Mouse (Mus musculus): Measurements from ENCODE around the gene Thada. TPM values are rescaled to one million over a fixed set of nuclear protein-coding genes. Genes with fewer than 3 reads are reported as not detected.

The Thada gene
- total and polyA plus RNA-seq, 2 experiments from 2014 or later: 3.3 to 15.7 TPM

GRCm38 (mm10) chr17:84195835-84196234 lies 270.2 kb downstream of the Thada start:
- H3K4me3 ChIP-seq (ENCODE audit: low read length): no peak overlapping the region
- WGBS: 87% methylated on average over 3 of the region's 3 CpGs
- no peak overlapping the region for H3K4me2 ChIP-seq (ENCODE audit: low read depth, low read length)
- no peaks in the 10 kb centered on the region for H3K9me3 ChIP-seq (ENCODE audit: low read length)
- H3K36me3 ChIP-seq (ENCODE audit: insufficient read depth, low read length): no peaks in the 10 kb centered on the region
- no peak overlapping the region for H3K27ac ChIP-seq
- no peak for TF ChIP-seq CTCF (IDR thresholded peaks at IDR 0.05; ENCODE audit: low read depth)
- H3K9ac ChIP-seq (replicated peaks; ENCODE audit: low read length): no peak overlapping the region
- DNase-seq (ENCODE audit: low spot score) (no peak), ATAC-seq (no peak)
- no peaks in the 10 kb centered on the region for H3K4me1 ChIP-seq (ENCODE audit: insufficient read depth, low read length)
- H3K27me3 ChIP-seq (ENCODE audit: insufficient read depth, low read length): no peaks in the 10 kb centered on the region

GRCm38 (mm10) chr17:84195003-84195395 lies 271.0 kb downstream of the Thada start:
- ATAC-seq (no peak), DNase-seq (ENCODE audit: low spot score) (no peak)
- Histone ChIP-seq H3K27ac (no peak overlapping the region), H3K36me3 (ENCODE audit: insufficient read depth, low read length) (no peaks in the 10 kb centered on the region), H3K9ac (replicated peaks; ENCODE audit: low read length) (no peak overlapping the region), H3K4me2 (ENCODE audit: low read depth, low read length) (no peak overlapping the region), H3K27me3 (ENCODE audit: insufficient read depth, low read length) (no peaks in the 10 kb centered on the region), H3K4me1 (ENCODE audit: insufficient read depth, low read length) (no peaks in the 10 kb centered on the region), H3K9me3 (ENCODE audit: low read length) (no peaks in the 10 kb centered on the region), H3K4me3 (ENCODE audit: low read length) (no peak overlapping the region)
- TF ChIP-seq CTCF (IDR thresholded peaks at IDR 0.05; ENCODE audit: low read depth): peak; percentile 28; the same call in 1 of the 2 replicates
- 61% methylated on average over 4 of the region's 4 CpGs for WGBS

DNA sequence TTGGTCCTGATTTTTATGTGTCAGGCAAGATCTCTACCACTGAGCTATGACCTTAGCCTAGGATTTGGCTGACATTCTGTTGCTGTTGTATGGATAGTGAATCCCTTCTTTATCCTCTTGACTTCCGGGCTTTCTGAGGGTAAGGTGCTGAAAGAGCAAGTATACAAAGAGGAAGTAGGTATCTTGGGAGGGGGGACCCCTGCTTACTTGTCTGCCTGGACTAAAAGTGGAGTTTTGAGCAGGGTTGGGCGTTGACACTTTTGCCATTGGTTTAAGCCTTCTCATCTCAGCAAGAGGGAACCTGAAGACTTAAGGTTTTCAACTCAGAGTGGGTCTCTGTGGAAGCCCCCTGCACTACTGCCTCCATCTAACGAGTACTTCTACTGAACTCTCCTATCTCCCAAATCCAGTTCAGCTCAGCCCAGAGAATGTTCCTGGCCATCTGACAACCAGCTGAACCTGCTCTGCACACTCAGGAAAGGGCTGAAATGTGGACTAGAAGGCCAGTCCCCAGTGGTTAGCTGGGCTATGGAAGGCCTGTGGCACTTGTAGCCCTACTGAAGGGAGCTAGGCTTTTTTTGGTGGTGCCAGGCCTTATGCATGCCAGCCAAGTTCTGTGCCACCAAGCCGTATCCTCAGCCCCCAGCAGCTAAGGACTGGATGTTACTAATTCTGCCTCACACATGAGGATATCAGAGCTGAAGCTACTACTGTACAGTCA lies 271.6 kb downstream of the Thada start:
- DNase-seq (ENCODE audit: low spot score): no peak
- Histone ChIP-seq H3K4me2 (ENCODE audit: low read depth, low read length) (no peak overlapping the region), H3K9me3 (ENCODE audit: low read length) (no peaks in the 10 kb centered on the region), H3K4me1 (ENCODE audit: insufficient read depth, low read length) (no peaks in the 10 kb centered on the region), H3K9ac (replicated peaks; ENCODE audit: low read length) (no peak overlapping the region), H3K27ac (no peak overlapping the region), H3K27me3 (ENCODE audit: insufficient read depth, low read length) (no peaks in the 10 kb centered on the region), H3K36me3 (ENCODE audit: insufficient read depth, low read length) (no peaks in the 10 kb centered on the region), H3K4me3 (ENCODE audit: low read length) (no peak overlapping the region)
- no peak for ATAC-seq
- 85% methylated on average over 4 of the region's 4 CpGs for WGBS
- TF ChIP-seq CTCF (IDR thresholded peaks at IDR 0.05; ENCODE audit: low read depth): no peak

- H3K4me3 ChIP-seq (ENCODE audit: low read length): no peak overlapping the region
- no peaks in the 10 kb centered on the region for H3K9me3 ChIP-seq (ENCODE audit: low read length)
- WGBS: 83% methylated on average over 9 of the region's 9 CpGs
- no peaks in the 10 kb centered on the region for H3K4me1 ChIP-seq (ENCODE audit: insufficient read depth, low read length)
- ATAC-seq (no peak), DNase-seq (ENCODE audit: low spot score) (no peak)
- no peaks in the 10 kb centered on the region for H3K36me3 ChIP-seq (ENCODE audit: insufficient read depth, low read length)
- H3K27me3 ChIP-seq (ENCODE audit: insufficient read depth, low read length): no peaks in the 10 kb centered on the region
- no peak overlapping the region for H3K9ac ChIP-seq (replicated peaks; ENCODE audit: low read length)
- no peak overlapping the region for H3K27ac ChIP-seq
- H3K4me2 ChIP-seq (ENCODE audit: low read depth, low read length): no peak overlapping the region
- no peak for TF ChIP-seq CTCF (IDR thresholded peaks at IDR 0.05; ENCODE audit: low read depth)
These were observed 272.6 kb downstream of the Thada start for GRCm38 (mm10) chr17:84193411-84193810.

GRCm38 (mm10) chr17:84191946-84192345 lies 274.1 kb downstream of the Thada start:
- WGBS: 93% methylated on average over 4 of the region's 4 CpGs
- no peak overlapping the region for H3K27ac ChIP-seq
- H3K9me3 ChIP-seq (ENCODE audit: low read length): no peaks in the 10 kb centered on the region
- H3K27me3 ChIP-seq (ENCODE audit: insufficient read depth, low read length): no peaks in the 10 kb centered on the region
- H3K4me3 ChIP-seq (ENCODE audit: low read length): no peak overlapping the region
- no peak overlapping the region for H3K9ac ChIP-seq (replicated peaks; ENCODE audit: low read length)
- no peaks in the 10 kb centered on the region for H3K4me1 ChIP-seq (ENCODE audit: insufficient read depth, low read length)
- no peaks in the 10 kb centered on the region for H3K36me3 ChIP-seq (ENCODE audit: insufficient read depth, low read length)
- TF ChIP-seq CTCF (IDR thresholded peaks at IDR 0.05; ENCODE audit: low read depth): no peak
- DNase-seq (ENCODE audit: low spot score) (no peak), ATAC-seq (no peak)
- H3K4me2 ChIP-seq (ENCODE audit: low read depth, low read length): no peak overlapping the region

GRCm38 (mm10) chr17:84190885-84191284 lies 275.1 kb downstream of the Thada start:
- DNase-seq (ENCODE audit: low spot score): peak; percentile 91
- Histone ChIP-seq H3K27me3 (ENCODE audit: insufficient read depth, low read length) (no peaks in the 10 kb centered on the region), H3K36me3 (ENCODE audit: insufficient read depth, low read length) (no peaks in the 10 kb centered on the region), H3K9ac (replicated peaks; ENCODE audit: low read length) (no peak overlapping the region), H3K9me3 (ENCODE audit: low read length) (no peaks in the 10 kb centered on the region), H3K4me2 (ENCODE audit: low read depth, low read length) (no peak overlapping the region), H3K27ac (no peak overlapping the region), H3K4me3 (ENCODE audit: low read length) (no peak overlapping the region), H3K4me1 (ENCODE audit: insufficient read depth, low read length) (no peaks in the 10 kb centered on the region)
- 28% methylated on average over 8 of the region's 8 CpGs for WGBS
- peak; percentile 93 for TF ChIP-seq CTCF (IDR thresholded peaks at IDR 0.05; ENCODE audit: low read depth)
- ATAC-seq: no peak

DNA sequence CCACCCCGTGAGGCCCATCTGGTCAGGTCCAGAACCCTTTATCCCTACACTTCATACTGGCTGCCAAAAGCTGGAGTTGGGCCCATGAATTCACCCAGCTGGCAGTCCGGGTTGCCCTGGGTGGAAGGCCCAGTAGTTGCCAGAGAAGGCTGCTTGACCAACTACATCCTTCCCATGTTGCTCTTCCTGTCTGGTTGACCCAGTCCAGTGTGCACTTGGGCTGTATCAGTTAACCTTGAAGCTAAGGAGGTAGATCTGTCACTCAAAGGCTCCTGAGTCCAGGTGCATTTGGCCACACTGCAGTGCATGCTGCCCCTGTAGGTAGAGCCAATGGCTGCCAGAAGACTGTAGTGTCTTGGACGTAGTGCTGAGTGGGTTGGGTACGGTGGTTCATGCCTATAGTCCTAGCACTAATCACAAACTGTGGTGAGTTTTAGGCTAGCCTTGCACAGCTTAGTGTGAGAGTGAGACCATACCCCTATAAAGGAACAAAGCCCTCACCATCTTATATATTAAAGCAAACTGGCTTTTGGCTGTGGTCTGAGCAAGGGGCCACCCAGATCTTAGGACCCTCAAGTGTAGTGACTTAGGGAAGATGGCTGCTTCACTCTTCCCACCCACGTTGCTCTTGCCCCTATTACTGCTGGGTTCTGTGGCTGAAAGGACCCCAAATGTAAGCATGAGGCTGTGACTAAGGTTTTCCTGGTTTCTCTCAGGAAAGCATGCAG lies 276.7 kb downstream of the Thada start:
- Histone ChIP-seq H3K36me3 (ENCODE audit: insufficient read depth, low read length) (no peaks in the 10 kb centered on the region), H3K9me3 (ENCODE audit: low read length) (no peaks in the 10 kb centered on the region), H3K27ac (peak overlapping the region; percentile 86; the same call in 1 of the 2 replicates), H3K4me1 (ENCODE audit: insufficient read depth, low read length) (no peaks in the 10 kb centered on the region), H3K4me2 (ENCODE audit: low read depth, low read length) (no peak overlapping the region), H3K27me3 (ENCODE audit: insufficient read depth, low read length) (no peaks in the 10 kb centered on the region), H3K9ac (replicated peaks; ENCODE audit: low read length) (no peak overlapping the region), H3K4me3 (ENCODE audit: low read length) (no peak overlapping the region)
- TF ChIP-seq CTCF (IDR thresholded peaks at IDR 0.05; ENCODE audit: low read depth): peak; percentile 31; the same call in 1 of the 2 replicates
- 71% methylated on average over 5 of the region's 5 CpGs for WGBS
- DNase-seq (ENCODE audit: low spot score) (no peak), ATAC-seq (no peak)

All from hindbrain, postnatal 0 days (tissue).